Mouse (Mus musculus) bone marrow, adult 2 months (tissue): ENCODE results near the gene Ldb2. TPM values are rescaled to one million over a fixed set of nuclear protein-coding genes. Genes with fewer than 3 reads are reported as not detected.

Experiments
- H3K27ac ChIP-seq: fragments of 200-500 bp; 2 replicates; pipeline ENCODE4 v1.5.1; 2012; ENCODE audit warnings: low read depth, mild to moderate bottlenecking, control low read depth, inconsistent platforms, low read length; ENCODE audit not compliant: control insufficient read depth, poor library complexity, insufficient read depth
- H3K4me1 ChIP-seq: fragments of 200-500 bp; 2 replicates; pipeline ENCODE4 v1.6.1; 2011; ENCODE audit warnings: low read length; ENCODE audit not compliant: control insufficient read depth, insufficient read depth
- H3K4me3 ChIP-seq: fragments of 200-500 bp; replicated peaks from 2 replicates; pipeline ENCODE3; 2011; ENCODE audit warnings: mild to moderate bottlenecking, low read depth, low read length, control low read depth; ENCODE audit not compliant: control insufficient read depth
- CTCF ChIP-seq: fragments of 200-500 bp; IDR thresholded peaks from 2 replicates; pipeline ENCODE4 v1.5.1; 2011; ENCODE audit warnings: low read length, control low read depth; ENCODE audit not compliant: control insufficient read depth, insufficient read depth
- POLR2A ChIP-seq: fragments of 200-500 bp; IDR thresholded peaks from 2 replicates; pipeline ENCODE4 v1.6.1; 2011; ENCODE audit warnings: low read depth, mild to moderate bottlenecking, control low read depth, low read length, borderline replicate concordance; ENCODE audit not compliant: control insufficient read depth
- WGBS: fragments of 180-500 bp; shearing (Covaris S2); methylation state at CpG from one replicate; pipeline ENCODE4 v1.1.7; 2018; 5-methylcytosine and 5-hydroxymethylcytosine counted together
- polyA plus RNA-seq: library from polyadenylated mRNA; stranded (reverse); fragments of >200 nt; gene quantifications from 2 replicates; pipeline ENCODE4 v1.2.4, GENCODE M21; 2011; ENCODE audit warnings: low replicate concordance; ENCODE audit not compliant: missing spikeins, insufficient read depth, insufficient read length

The Ldb2 gene
- polyA plus RNA-seq, 1 experiment = 5.1 TPM

- Histone ChIP-seq H3K4me1 (no peaks in the 10 kb centered on the region), H3K27ac (no peak overlapping the region), H3K4me3 (no peak overlapping the region)
- TF ChIP-seq POLR2A (no peak), CTCF (no peak)
- whole genome bisulfite sequencing = 76% methylated on average over 4 of the region's 4 CpGs
These were observed 89.2 kb downstream of the Ldb2 start for GRCm38 (mm10) chr5:44710132-44710871.

GRCm38 (mm10) chr5:44709276-44709675 is 90.2 kb downstream of the Ldb2 start:
- TF ChIP-seq CTCF = no peak
- no peak for TF ChIP-seq POLR2A
- Histone ChIP-seq H3K4me1 (no peaks in the 10 kb centered on the region), H3K27ac (no peak overlapping the region), H3K4me3 (no peak overlapping the region)
- WGBS = 76% methylated on average over 2 of the region's 2 CpGs

GRCm38 (mm10) chr5:44707946-44708345 is 91.5 kb downstream of the Ldb2 start:
- H3K27ac ChIP-seq = no peak overlapping the region
- 73% methylated on average over 3 of the region's 3 CpGs for WGBS
- no peak for TF ChIP-seq POLR2A
- no peak for TF ChIP-seq CTCF
- no peaks in the 10 kb centered on the region for H3K4me1 ChIP-seq
- no peak overlapping the region for H3K4me3 ChIP-seq

- under 1% methylated on average over 6 of the region's 6 CpGs for WGBS
- Histone ChIP-seq H3K4me3 (no peak overlapping the region), H3K27ac (no peak overlapping the region), H3K4me1 (no peaks in the 10 kb centered on the region)
- TF ChIP-seq CTCF = no peak
- no peak for TF ChIP-seq POLR2A
These were observed 92.3 kb downstream of the Ldb2 start for GRCm38 (mm10) chr5:44706997-44707698.

GRCm38 (mm10) chr5:44697993-44698392 is 101.5 kb downstream of the Ldb2 start:
- Histone ChIP-seq H3K4me3 (no peak overlapping the region), H3K27ac (no peak overlapping the region), H3K4me1 (no peaks in the 10 kb centered on the region)
- WGBS = 83% methylated on average over 3 of the region's 3 CpGs
- TF ChIP-seq CTCF (no peak), POLR2A (no peak)

- TF ChIP-seq POLR2A (no peak), CTCF (no peak)
- no peak overlapping the region for H3K4me3 ChIP-seq
- 82% methylated on average over 7 of the region's 7 CpGs for WGBS
- no peak overlapping the region for H3K27ac ChIP-seq
- no peaks in the 10 kb centered on the region for H3K4me1 ChIP-seq
These were observed 102.9 kb downstream of the Ldb2 start for GRCm38 (mm10) chr5:44696548-44696947.

- no peak overlapping the region for H3K27ac ChIP-seq
- 82% methylated on average over 5 of the region's 5 CpGs for WGBS
- no peak overlapping the region for H3K4me3 ChIP-seq
- no peaks in the 10 kb centered on the region for H3K4me1 ChIP-seq
- TF ChIP-seq CTCF (no peak), POLR2A (no peak)
These were observed 105.8 kb downstream of the Ldb2 start for GRCm38 (mm10) chr5:44693674-44694073.

GRCm38 (mm10) chr5:44686344-44686743 is 113.1 kb downstream of the Ldb2 start:
- no peaks in the 10 kb centered on the region for H3K4me1 ChIP-seq
- WGBS = 85% methylated on average over 6 of the region's 6 CpGs
- H3K4me3 ChIP-seq = no peak overlapping the region
- no peak overlapping the region for H3K27ac ChIP-seq
- TF ChIP-seq POLR2A = no peak
- no peak for TF ChIP-seq CTCF
